ENCODE assay signal across 22 mouse cellular contexts in genomic region chr5:151428113-151428756, GRCm38 (mm10). TPM values are rescaled to one million over a fixed set of nuclear protein-coding genes. Genes with fewer than 3 reads are reported as not detected.
"Had no signal": no experiment of that assay in that cellular context is flagged by ENCODE, and none has a peak within 500 bp of the region (broad histone marks: within the 10 kb centered on the region; RNA-seq: fewer than 3 reads in every experiment).

Gene Gm42906, minus strand, starts transcription at chr5:151428163.

- H3K4me2 ChIP-seq: limb, embryonic 13.5 days; stomach, embryonic 15.5 days had no signal

- H3K9ac ChIP-seq: limb, embryonic 13.5 days; stomach, embryonic 15.5 days had no signal

- DNase-seq: kidney, adult 11 months; kidney, postnatal 10 days; kidney, postnatal 4 days; left cerebral cortex, postnatal 4 days; lung, adult 18-20 months; lung, postnatal 10 days; lung, postnatal 4 days; right cerebral cortex, postnatal 14 days; thymus, postnatal 36 days had no signal

- H3K4me1 ChIP-seq: limb, embryonic 13.5 days; midbrain, embryonic 10.5 days had no signal

- H3K27me3 ChIP-seq: limb, embryonic 13.5 days; stomach, embryonic 15.5 days had no signal

- ATAC-seq: hindbrain, postnatal 0 days; midbrain, embryonic 16.5 days had no signal

- H3K9me3 ChIP-seq: limb, embryonic 13.5 days; midbrain, embryonic 10.5 days; stomach, embryonic 15.5 days had no signal

- H3K36me3 ChIP-seq: limb, embryonic 13.5 days; midbrain, embryonic 10.5 days; stomach, embryonic 15.5 days had no signal

- H3K27ac ChIP-seq: hindbrain, postnatal 0 days; layer of hippocampus, adult 2 months; limb, embryonic 13.5 days; midbrain, embryonic 10.5 days; stomach, embryonic 15.5 days had no signal

- H3K4me3 ChIP-seq: layer of hippocampus, adult 2 months; limb, embryonic 13.5 days; midbrain, embryonic 10.5 days; stomach, embryonic 15.5 days had no signal

RNA-seq across cellular contexts. Expression of gene Gm42906, which starts in this region (rescaled TPM):
- total RNA-seq: hindbrain, postnatal 0 days; layer of hippocampus, adult 2 months; layer of hippocampus, postnatal 10 days; left cerebral cortex, postnatal 4 days; megakaryocyte, adult 5-6 weeks had no signal
- polyA plus RNA-seq: hindbrain, postnatal 0 days; kidney, embryonic 14.5 days; limb, embryonic 13.5 days; midbrain, embryonic 10.5 days; midbrain, embryonic 16.5 days; neural tube, embryonic 14.5 days; spleen, adult 2 months; stomach, embryonic 15.5 days; testis, adult 2 months; thymus, postnatal 0 days had no signal
